Mouse (Mus musculus): ENCODE data around the gene Coch. TPM values are rescaled to one million over a fixed set of nuclear protein-coding genes. Genes with fewer than 3 reads are reported as not detected.

Coch gene
- polyA plus RNA-seq, 1 experiment from 2014 or later, result 4.5 TPM

- Histone ChIP-seq H3K4me1 (peaks cover 19% of the 10 kb centered on the region), H3K36me3 (no peaks in the 10 kb centered on the region), H3K27me3 (peaks cover 77% of the 10 kb centered on the region), H3K4me2 (replicated peaks) (peak overlapping the region; percentile 99), H3K9ac (peak overlapping the region; percentile 62; the same call in 1 of the 2 replicates), H3K27ac (no peak overlapping the region), H3K9me3 (no peaks in the 10 kb centered on the region), H3K4me3 (peak overlapping the region; percentile 63)
- WGBS, result 3% methylated on average over 18 of the region's 18 CpGs
- ATAC-seq (ENCODE audit: low FRiP score, low read depth), result no peak
Measured at GRCm38 (mm10) chr12:51594030-51594470, 909 bp downstream of the Coch start.

- WGBS, result 96% methylated on average over 10 of the region's 10 CpGs
- Histone ChIP-seq H3K4me1 (no peaks in the 10 kb centered on the region), H3K27ac (no peak overlapping the region), H3K36me3 (peaks cover 26% of the 10 kb centered on the region), H3K9me3 (0 out of 2 replicates have a peak, but pooled peaks cover 7% of the 10 kb centered on the region), H3K4me2 (replicated peaks) (no peak overlapping the region), H3K9ac (no peak overlapping the region), H3K27me3 (no peaks in the 10 kb centered on the region), H3K4me3 (no peak overlapping the region)
- no peak for ATAC-seq (ENCODE audit: low FRiP score, low read depth)
Measured at GRCm38 (mm10) chr12:51603306-51603705, 10.2 kb downstream of the Coch start.

GRCm38 (mm10) chr12:51606138-51606537, 13.0 kb downstream of the Coch start:
- no peak overlapping the region for H3K9ac ChIP-seq
- no peaks in the 10 kb centered on the region for H3K27me3 ChIP-seq
- no peaks in the 10 kb centered on the region for H3K4me1 ChIP-seq
- no peak overlapping the region for H3K4me2 ChIP-seq (replicated peaks)
- 0 out of 2 replicates have a peak, but pooled peaks cover 7% of the 10 kb centered on the region for H3K9me3 ChIP-seq
- 85% methylated on average over 4 of the region's 4 CpGs for WGBS
- ATAC-seq (ENCODE audit: low FRiP score, low read depth), result no peak
- H3K36me3 ChIP-seq, result peaks cover 42% of the 10 kb centered on the region
- no peak overlapping the region for H3K27ac ChIP-seq
- H3K4me3 ChIP-seq, result no peak overlapping the region

- Histone ChIP-seq H3K9me3 (no peaks in the 10 kb centered on the region), H3K4me1 (no peaks in the 10 kb centered on the region), H3K4me2 (replicated peaks) (no peak overlapping the region), H3K9ac (no peak overlapping the region), H3K4me3 (no peak overlapping the region), H3K27me3 (no peaks in the 10 kb centered on the region), H3K27ac (no peak overlapping the region), H3K36me3 (peaks cover 73% of the 10 kb centered on the region)
- ATAC-seq (ENCODE audit: low FRiP score, low read depth), result no peak
- 80% methylated on average over 5 of the region's 5 CpGs for WGBS
Measured at GRCm38 (mm10) chr12:51612361-51612760, 19.2 kb downstream of the Coch start.

- H3K36me3 ChIP-seq, result peaks cover 51% of the 10 kb centered on the region
Measured at GRCm38 (mm10) chr12:51620572-51620971, 27.4 kb downstream of the Coch start.

GRCm38 (mm10) chr12:51621161-51621560, 28.0 kb downstream of the Coch start:
- H3K36me3 ChIP-seq, result peaks cover 46% of the 10 kb centered on the region
- 95% methylated on average over 5 of the region's 5 CpGs for WGBS
- ATAC-seq (ENCODE audit: low FRiP score, low read depth), result no peak

More at GRCm38 (mm10) chr12:51620572-51620971, 27.4 kb downstream of the Coch start:
- ATAC-seq (ENCODE audit: low FRiP score, low read depth), result no peak
- Histone ChIP-seq H3K4me2 (replicated peaks) (no peak overlapping the region), H3K9ac (no peak overlapping the region), H3K4me3 (no peak overlapping the region), H3K27me3 (no peaks in the 10 kb centered on the region), H3K9me3 (no peaks in the 10 kb centered on the region), H3K4me1 (no peaks in the 10 kb centered on the region), H3K27ac (no peak overlapping the region)

GRCm38 (mm10) chr12:51622670-51623365, 29.7 kb downstream of the Coch start:
- 69% methylated on average over 5 of the region's 5 CpGs for WGBS
- Histone ChIP-seq H3K4me1 (no peaks in the 10 kb centered on the region), H3K27me3 (no peaks in the 10 kb centered on the region), H3K4me3 (no peak overlapping the region), H3K36me3 (peaks cover 32% of the 10 kb centered on the region), H3K9ac (no peak overlapping the region), H3K9me3 (no peaks in the 10 kb centered on the region), H3K4me2 (replicated peaks) (no peak overlapping the region), H3K27ac (no peak overlapping the region)
- 0 out of 2 replicates have a peak, but pooled peaks have one; percentile 28 for ATAC-seq (ENCODE audit: low FRiP score, low read depth)

More at GRCm38 (mm10) chr12:51621161-51621560, 28.0 kb downstream of the Coch start:
- no peak overlapping the region for H3K4me2 ChIP-seq (replicated peaks)
- no peak overlapping the region for H3K27ac ChIP-seq
- no peaks in the 10 kb centered on the region for H3K27me3 ChIP-seq
- no peaks in the 10 kb centered on the region for H3K9me3 ChIP-seq
- H3K4me3 ChIP-seq, result no peak overlapping the region
- no peak overlapping the region for H3K9ac ChIP-seq
- H3K4me1 ChIP-seq, result no peaks in the 10 kb centered on the region

- H3K36me3 ChIP-seq, result peaks cover 29% of the 10 kb centered on the region
- ATAC-seq (ENCODE audit: low FRiP score, low read depth), result 0 out of 2 replicates have a peak, but pooled peaks have one; percentile 11
- H3K27ac ChIP-seq, result no peak overlapping the region
- H3K4me1 ChIP-seq, result no peaks in the 10 kb centered on the region
- no peaks in the 10 kb centered on the region for H3K27me3 ChIP-seq
- H3K9me3 ChIP-seq, result no peaks in the 10 kb centered on the region
- no peak overlapping the region for H3K9ac ChIP-seq
- no peak overlapping the region for H3K4me3 ChIP-seq
- H3K4me2 ChIP-seq (replicated peaks), result no peak overlapping the region
Measured at GRCm38 (mm10) chr12:51623366-51623694, 30.2 kb downstream of the Coch start.

GRCm38 (mm10) chr12:51633481-51633880, 40.3 kb downstream of the Coch start:
- Histone ChIP-seq H3K4me3 (no peak overlapping the region), H3K9me3 (no peaks in the 10 kb centered on the region), H3K27ac (no peak overlapping the region), H3K4me1 (no peaks in the 10 kb centered on the region), H3K27me3 (no peaks in the 10 kb centered on the region), H3K36me3 (peaks cover 8% of the 10 kb centered on the region; the same call in 1 of the 2 replicates), H3K9ac (no peak overlapping the region), H3K4me2 (replicated peaks) (no peak overlapping the region)
- no peak for ATAC-seq (ENCODE audit: low FRiP score, low read depth)
- WGBS, result 59% methylated on average over 4 of the region's 4 CpGs

- H3K27me3 ChIP-seq, result no peaks in the 10 kb centered on the region
- H3K27ac ChIP-seq, result no peak overlapping the region
- H3K4me1 ChIP-seq, result 0 out of 2 replicates have a peak, but pooled peaks cover 3% of the 10 kb centered on the region
- no peak overlapping the region for H3K4me3 ChIP-seq
- ATAC-seq (ENCODE audit: low FRiP score, low read depth), result no peak
- H3K9me3 ChIP-seq, result no peaks in the 10 kb centered on the region
- H3K9ac ChIP-seq, result no peak overlapping the region
- no peak overlapping the region for H3K4me2 ChIP-seq (replicated peaks)
- 88% methylated on average over 2 of the region's 2 CpGs for WGBS
- peaks cover 12% of the 10 kb centered on the region; the same call in 1 of the 2 replicates for H3K36me3 ChIP-seq
Measured at GRCm38 (mm10) chr12:51636260-51636659, 43.1 kb downstream of the Coch start.

- no peaks in the 10 kb centered on the region for H3K27me3 ChIP-seq
- no peak for ATAC-seq (ENCODE audit: low FRiP score, low read depth)
- H3K9me3 ChIP-seq, result no peaks in the 10 kb centered on the region
- H3K4me3 ChIP-seq, result no peak overlapping the region
- H3K4me1 ChIP-seq, result 0 out of 2 replicates have a peak, but pooled peaks cover 3% of the 10 kb centered on the region
- 63% methylated on average over 2 of the region's 2 CpGs for WGBS
- H3K27ac ChIP-seq, result no peak overlapping the region
- peaks cover 13% of the 10 kb centered on the region for H3K36me3 ChIP-seq
- no peak overlapping the region for H3K9ac ChIP-seq
- no peak overlapping the region for H3K4me2 ChIP-seq (replicated peaks)
Measured at GRCm38 (mm10) chr12:51636689-51637470, 43.7 kb downstream of the Coch start.

- H3K4me2 ChIP-seq (replicated peaks), result no peak overlapping the region
- no peak overlapping the region for H3K27ac ChIP-seq
- H3K4me1 ChIP-seq, result 0 out of 2 replicates have a peak, but pooled peaks cover 3% of the 10 kb centered on the region
- H3K4me3 ChIP-seq, result no peak overlapping the region
- WGBS, result 61% methylated on average over 6 of the region's 6 CpGs
- no peak overlapping the region for H3K9ac ChIP-seq
- peaks cover 17% of the 10 kb centered on the region for H3K36me3 ChIP-seq
- ATAC-seq (ENCODE audit: low FRiP score, low read depth), result no peak
- H3K9me3 ChIP-seq, result no peaks in the 10 kb centered on the region
- no peaks in the 10 kb centered on the region for H3K27me3 ChIP-seq
Measured at GRCm38 (mm10) chr12:51641871-51642270, 48.7 kb downstream of the Coch start.
